Mouse (Mus musculus): ENCODE data around the gene Rala. TPM values are rescaled to one million over a fixed set of nuclear protein-coding genes. Genes with fewer than 3 reads are reported as not detected.

Gene Rala
- polyA plus RNA-seq, 1 experiment from 2014 or later = 111 TPM

GRCm38 (mm10) chr13:17859365-17860033, 84.5 kb downstream of the Rala start:
- WGBS = 73% methylated on average over 13 of the region's 13 CpGs

GRCm38 (mm10) chr13:17857046-17857445, 87.0 kb downstream of the Rala start:
- Histone ChIP-seq H3K4me1 (ENCODE audit: insufficient read depth, low read depth, low read length) (peaks cover 5% of the 10 kb centered on the region; the same call in 1 of the 2 replicates), H3K36me3 (ENCODE audit: insufficient read depth, low read length) (no peaks in the 10 kb centered on the region), H3K27me3 (replicated peaks; ENCODE audit: insufficient read depth, low read length) (no peaks in the 10 kb centered on the region), H3K9me3 (ENCODE audit: low read length) (no peaks in the 10 kb centered on the region), H3K4me3 (ENCODE audit: low read depth, low read length) (no peak overlapping the region), H3K27ac (ENCODE audit: low read length) (no peak overlapping the region), H3K9ac (replicated peaks; ENCODE audit: low read depth) (no peak overlapping the region), H3K4me2 (replicated peaks; ENCODE audit: low read depth, low read length) (no peak overlapping the region)
- DNase-seq (ENCODE audit: low spot score) (no peak), ATAC-seq (no peak)
- 72% methylated on average over 9 of the region's 9 CpGs for WGBS
- TF ChIP-seq EP300 (IDR thresholded peaks at IDR 0.05) = no peak
- TF ChIP-seq CTCF (IDR thresholded peaks at IDR 0.05) = no peak

More at GRCm38 (mm10) chr13:17859365-17860033, 84.5 kb downstream of the Rala start:
- no peak for DNase-seq (ENCODE audit: low spot score)
- Histone ChIP-seq H3K9me3 (ENCODE audit: low read length) (no peaks in the 10 kb centered on the region), H3K36me3 (ENCODE audit: insufficient read depth, low read length) (no peaks in the 10 kb centered on the region), H3K4me2 (replicated peaks; ENCODE audit: low read depth, low read length) (no peak overlapping the region), H3K9ac (replicated peaks; ENCODE audit: low read depth) (no peak overlapping the region), H3K27me3 (replicated peaks; ENCODE audit: insufficient read depth, low read length) (no peaks in the 10 kb centered on the region), H3K4me3 (ENCODE audit: low read depth, low read length) (no peak overlapping the region), H3K4me1 (ENCODE audit: insufficient read depth, low read depth, low read length) (peaks cover 5% of the 10 kb centered on the region; the same call in 1 of the 2 replicates), H3K27ac (ENCODE audit: low read length) (no peak overlapping the region)
- no peak for ATAC-seq
- TF ChIP-seq EP300 (IDR thresholded peaks at IDR 0.05) = no peak
- TF ChIP-seq CTCF (IDR thresholded peaks at IDR 0.05) = no peak

- H3K27ac ChIP-seq (ENCODE audit: low read length) = no peak overlapping the region
- no peak for DNase-seq (ENCODE audit: low spot score)
- WGBS = 5% methylated on average over 13 of the region's 13 CpGs
- no peaks in the 10 kb centered on the region for H3K36me3 ChIP-seq (ENCODE audit: insufficient read depth, low read length)
- no peak overlapping the region for H3K9ac ChIP-seq (replicated peaks; ENCODE audit: low read depth)
- no peaks in the 10 kb centered on the region for H3K27me3 ChIP-seq (replicated peaks; ENCODE audit: insufficient read depth, low read length)
- H3K4me3 ChIP-seq (ENCODE audit: low read depth, low read length) = no peak overlapping the region
- peak overlapping the region; percentile 35 for H3K4me2 ChIP-seq (replicated peaks; ENCODE audit: low read depth, low read length)
- no peak for ATAC-seq
- TF ChIP-seq CTCF (IDR thresholded peaks at IDR 0.05) = no peak
- no peaks in the 10 kb centered on the region for H3K9me3 ChIP-seq (ENCODE audit: low read length)
- H3K4me1 ChIP-seq (ENCODE audit: insufficient read depth, low read depth, low read length) = peaks cover 5% of the 10 kb centered on the region; the same call in 1 of the 2 replicates
These were observed 88.4 kb downstream of the Rala start for GRCm38 (mm10) chr13:17855492-17856138.

- H3K27me3 ChIP-seq (replicated peaks; ENCODE audit: insufficient read depth, low read length) = no peaks in the 10 kb centered on the region
- WGBS = 44% methylated on average over 6 of the region's 6 CpGs
- peaks cover 5% of the 10 kb centered on the region; the same call in 1 of the 2 replicates for H3K4me1 ChIP-seq (ENCODE audit: insufficient read depth, low read depth, low read length)
- H3K4me3 ChIP-seq (ENCODE audit: low read depth, low read length) = no peak overlapping the region
- H3K36me3 ChIP-seq (ENCODE audit: insufficient read depth, low read length) = no peaks in the 10 kb centered on the region
- H3K27ac ChIP-seq (ENCODE audit: low read length) = no peak overlapping the region
- H3K9me3 ChIP-seq (ENCODE audit: low read length) = no peaks in the 10 kb centered on the region
- ATAC-seq (no peak), DNase-seq (ENCODE audit: low spot score) (no peak)
- no peak overlapping the region for H3K9ac ChIP-seq (replicated peaks; ENCODE audit: low read depth)
- no peak overlapping the region for H3K4me2 ChIP-seq (replicated peaks; ENCODE audit: low read depth, low read length)
- TF ChIP-seq CTCF (IDR thresholded peaks at IDR 0.05) (no peak), EP300 (IDR thresholded peaks at IDR 0.05) (no peak)
These were observed 89.3 kb downstream of the Rala start for GRCm38 (mm10) chr13:17854755-17855154.

- WGBS = 73% methylated on average over 2 of the region's 2 CpGs
- no peaks in the 10 kb centered on the region for H3K4me1 ChIP-seq (ENCODE audit: insufficient read depth, low read depth, low read length)
- no peaks in the 10 kb centered on the region for H3K36me3 ChIP-seq (ENCODE audit: insufficient read depth, low read length)
- H3K9me3 ChIP-seq (ENCODE audit: low read length) = no peaks in the 10 kb centered on the region
- ATAC-seq (no peak), DNase-seq (ENCODE audit: low spot score) (no peak)
- H3K4me2 ChIP-seq (replicated peaks; ENCODE audit: low read depth, low read length) = no peak overlapping the region
- H3K27me3 ChIP-seq (replicated peaks; ENCODE audit: insufficient read depth, low read length) = no peaks in the 10 kb centered on the region
- no peak overlapping the region for H3K9ac ChIP-seq (replicated peaks; ENCODE audit: low read depth)
- no peak overlapping the region for H3K27ac ChIP-seq (ENCODE audit: low read length)
- H3K4me3 ChIP-seq (ENCODE audit: low read depth, low read length) = no peak overlapping the region
- TF ChIP-seq CTCF (IDR thresholded peaks at IDR 0.05) (no peak), EP300 (IDR thresholded peaks at IDR 0.05) (no peak)
These were observed 100.7 kb downstream of the Rala start for GRCm38 (mm10) chr13:17843336-17843735.

GRCm38 (mm10) chr13:17842756-17843155, 101.3 kb downstream of the Rala start:
- Histone ChIP-seq H3K4me2 (replicated peaks; ENCODE audit: low read depth, low read length) (no peak overlapping the region), H3K4me1 (ENCODE audit: insufficient read depth, low read depth, low read length) (no peaks in the 10 kb centered on the region), H3K4me3 (ENCODE audit: low read depth, low read length) (no peak overlapping the region), H3K9ac (replicated peaks; ENCODE audit: low read depth) (no peak overlapping the region), H3K36me3 (ENCODE audit: insufficient read depth, low read length) (no peaks in the 10 kb centered on the region), H3K27me3 (replicated peaks; ENCODE audit: insufficient read depth, low read length) (no peaks in the 10 kb centered on the region), H3K9me3 (ENCODE audit: low read length) (no peaks in the 10 kb centered on the region), H3K27ac (ENCODE audit: low read length) (no peak overlapping the region)
- ATAC-seq = no peak
- 63% methylated on average over 4 of the region's 4 CpGs for WGBS
- no peak for DNase-seq (ENCODE audit: low spot score)
- TF ChIP-seq EP300 (IDR thresholded peaks at IDR 0.05) (no peak), CTCF (IDR thresholded peaks at IDR 0.05) (no peak)

All from lung, postnatal 0 days (tissue).